Mouse (Mus musculus): ENCODE data around the gene Pck1. TPM values are rescaled to one million over a fixed set of nuclear protein-coding genes. Genes with fewer than 3 reads are reported as not detected.

Pck1 gene
- polyA plus RNA-seq, 1 experiment from 2014 or later, result not detected

DNA sequence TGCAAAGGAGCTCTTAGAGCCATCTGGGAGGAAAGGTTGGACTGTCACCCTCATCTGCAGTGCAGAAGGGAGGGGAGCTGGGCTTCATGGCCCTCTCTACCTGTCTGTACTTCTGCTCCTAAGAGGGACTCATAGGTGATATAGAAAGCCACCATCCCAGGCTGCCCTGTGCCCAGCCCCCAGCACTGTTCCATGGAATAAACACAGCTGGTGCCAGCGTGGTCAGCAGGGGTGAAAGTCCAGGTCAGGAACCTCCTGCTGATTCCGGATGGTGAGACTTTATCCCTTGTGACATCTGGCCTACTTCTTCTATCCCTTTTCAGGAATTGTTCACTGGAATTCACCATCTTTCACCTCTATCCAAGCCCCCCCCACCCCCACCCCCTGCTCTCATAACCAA, 17.2 kb downstream of the Pck1 start:
- Histone ChIP-seq H3K9me3 (no peaks in the 10 kb centered on the region), H3K27me3 (ENCODE audit: insufficient read depth, poor library complexity, severe bottlenecking) (peaks cover 43% of the 10 kb centered on the region), H3K4me3 (no peak overlapping the region), H3K36me3 (no peaks in the 10 kb centered on the region), H3K27ac (peak overlapping the region; percentile 95; the same call in 1 of the 2 replicates), H3K4me1 (replicated peaks) (peaks cover 60% of the 10 kb centered on the region)
- DNase-seq (ENCODE audit: low spot score), result no peak
- 54% methylated on average over 2 of the region's 2 CpGs for WGBS

DNA sequence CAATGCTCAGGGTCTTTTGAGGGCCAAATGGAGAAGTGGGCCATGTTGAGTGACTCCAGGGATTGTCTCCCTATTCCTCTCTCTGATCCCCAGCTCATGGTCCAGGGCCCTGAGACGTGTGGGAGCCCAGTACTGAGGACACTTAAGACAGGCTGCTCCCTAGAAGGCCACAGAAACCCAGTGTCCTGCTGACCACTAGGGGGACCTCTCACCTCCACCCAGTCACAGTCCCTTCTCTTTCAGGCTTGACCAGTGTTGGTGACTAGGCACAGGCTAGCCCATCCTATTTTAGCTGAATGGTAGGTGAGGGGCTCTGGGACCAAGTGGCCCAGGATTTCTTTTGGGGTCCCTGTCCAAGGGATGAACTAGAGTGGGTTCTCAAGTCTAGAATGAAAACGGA, 17.9 kb downstream of the Pck1 start:
- H3K9me3 ChIP-seq, result peaks cover 5% of the 10 kb centered on the region
- peaks cover 60% of the 10 kb centered on the region for H3K4me1 ChIP-seq (replicated peaks)
- 51% methylated on average over 2 of the region's 2 CpGs for WGBS
- peak overlapping the region; percentile 95 for H3K27ac ChIP-seq
- DNase-seq (ENCODE audit: low spot score), result no peak
- H3K4me3 ChIP-seq, result no peak overlapping the region
- peaks cover 43% of the 10 kb centered on the region for H3K27me3 ChIP-seq (ENCODE audit: insufficient read depth, poor library complexity, severe bottlenecking)
- H3K36me3 ChIP-seq, result no peaks in the 10 kb centered on the region

DNA sequence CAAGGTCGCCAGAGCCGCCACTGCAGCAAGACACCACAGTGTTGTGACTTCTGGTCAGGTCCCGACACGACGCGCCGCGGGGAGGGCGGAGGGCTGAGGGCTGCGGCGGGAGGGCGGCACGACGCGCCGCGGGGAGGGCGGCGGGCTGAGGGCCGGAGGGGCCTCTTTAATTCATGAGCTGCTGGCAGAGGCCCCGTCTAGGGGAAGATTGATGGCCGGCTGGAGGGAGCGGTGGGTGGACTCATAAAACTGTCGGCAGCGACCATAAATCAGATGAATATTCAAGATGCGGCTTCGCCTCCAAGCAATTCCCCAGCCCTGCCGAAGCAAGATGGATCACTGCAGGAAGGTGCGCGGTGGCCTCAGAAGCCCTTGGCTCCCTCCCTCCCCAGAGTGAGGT, 18.6 kb downstream of the Pck1 start:
- Histone ChIP-seq H3K27ac (peak overlapping the region; percentile 95), H3K4me1 (replicated peaks) (peaks cover 60% of the 10 kb centered on the region), H3K4me3 (peak overlapping the region; percentile 42), H3K9me3 (peaks cover 7% of the 10 kb centered on the region), H3K36me3 (no peaks in the 10 kb centered on the region), H3K27me3 (ENCODE audit: insufficient read depth, poor library complexity, severe bottlenecking) (peaks cover 43% of the 10 kb centered on the region)
- peak; percentile 76 for DNase-seq (ENCODE audit: low spot score)
- WGBS, result 2% methylated on average over 30 of the region's 30 CpGs

DNA sequence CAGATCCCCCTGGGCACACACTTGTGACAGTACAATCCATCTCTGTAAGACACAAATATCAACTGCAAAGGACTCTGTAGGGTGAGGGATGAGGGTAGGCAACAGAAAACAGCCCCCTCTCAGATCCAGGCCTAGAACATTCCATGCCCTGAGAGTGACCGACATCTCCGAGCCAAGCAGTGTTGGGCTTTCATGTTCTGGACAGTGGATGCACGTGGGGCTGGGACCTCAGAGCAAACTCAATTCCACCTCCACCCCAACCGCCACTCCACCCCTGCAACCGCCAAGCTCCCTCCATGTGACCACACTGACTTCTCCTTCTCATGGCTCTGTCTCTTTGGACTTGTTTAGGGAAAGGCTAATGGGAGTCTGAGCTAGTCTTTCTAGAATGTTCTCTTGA, 19.1 kb downstream of the Pck1 start:
- H3K36me3 ChIP-seq, result no peaks in the 10 kb centered on the region
- peaks cover 43% of the 10 kb centered on the region for H3K27me3 ChIP-seq (ENCODE audit: insufficient read depth, poor library complexity, severe bottlenecking)
- peaks cover 60% of the 10 kb centered on the region for H3K4me1 ChIP-seq (replicated peaks)
- DNase-seq (ENCODE audit: low spot score), result no peak
- H3K4me3 ChIP-seq, result peak overlapping the region; percentile 42; the same call in 1 of the 2 replicates
- 77% methylated on average over 5 of the region's 5 CpGs for WGBS
- H3K27ac ChIP-seq, result peak overlapping the region; percentile 95
- peaks cover 7% of the 10 kb centered on the region for H3K9me3 ChIP-seq

DNA sequence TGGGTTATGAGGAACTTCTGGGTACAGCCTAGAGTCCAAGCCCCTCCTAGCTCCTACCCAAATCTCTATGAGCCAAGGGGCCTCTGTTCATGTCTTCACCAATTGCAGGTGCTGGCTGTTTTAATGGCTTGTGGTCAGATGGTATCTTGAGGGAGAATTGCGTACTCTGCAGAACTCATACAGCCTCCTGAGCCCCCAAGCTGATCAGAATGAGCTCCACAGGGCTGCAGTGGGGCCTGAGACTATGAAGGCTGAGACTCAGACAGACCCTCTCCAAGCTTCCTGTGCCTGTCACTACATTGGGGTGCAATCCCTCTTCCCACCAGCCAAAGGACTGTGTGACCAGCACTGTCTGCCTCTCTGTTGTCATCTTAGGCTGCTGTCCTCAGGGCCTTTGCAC, 19.5 kb downstream of the Pck1 start:
- no peaks in the 10 kb centered on the region for H3K36me3 ChIP-seq
- peak overlapping the region; percentile 47; the same call in 1 of the 2 replicates for H3K4me3 ChIP-seq
- H3K9me3 ChIP-seq, result peaks cover 7% of the 10 kb centered on the region
- peak overlapping the region; percentile 95 for H3K27ac ChIP-seq
- H3K4me1 ChIP-seq (replicated peaks), result peaks cover 60% of the 10 kb centered on the region
- peaks cover 43% of the 10 kb centered on the region for H3K27me3 ChIP-seq (ENCODE audit: insufficient read depth, poor library complexity, severe bottlenecking)
- 100% methylated on average over 1 of the region's 1 CpGs for WGBS
- DNase-seq (ENCODE audit: low spot score), result no peak

DNA sequence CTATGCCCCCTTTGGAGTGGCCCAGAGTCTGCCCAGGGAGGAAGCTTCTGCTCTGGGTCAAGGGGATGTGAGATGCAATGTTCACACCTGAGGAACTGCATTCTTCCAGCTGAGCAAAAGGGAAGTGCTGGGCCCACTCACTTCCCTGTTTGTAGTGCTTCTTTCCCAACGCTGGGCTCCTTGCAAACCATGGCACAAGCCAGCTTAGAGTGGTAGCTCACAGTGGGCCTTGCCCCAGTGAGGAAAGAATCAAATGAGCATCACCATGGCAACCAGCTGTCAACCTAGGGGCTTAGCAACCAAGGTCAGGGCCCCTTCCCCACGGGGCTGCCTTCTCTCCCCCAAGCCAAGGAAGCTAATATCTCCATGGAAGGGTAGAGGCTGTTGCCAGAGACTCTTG, 20.2 kb downstream of the Pck1 start:
- peak overlapping the region; percentile 95 for H3K27ac ChIP-seq
- H3K4me3 ChIP-seq, result peak overlapping the region; percentile 47
- peaks cover 43% of the 10 kb centered on the region for H3K27me3 ChIP-seq (ENCODE audit: insufficient read depth, poor library complexity, severe bottlenecking)
- no peaks in the 10 kb centered on the region for H3K36me3 ChIP-seq
- 14% methylated on average over 2 of the region's 2 CpGs for WGBS
- peaks cover 60% of the 10 kb centered on the region for H3K4me1 ChIP-seq (replicated peaks)
- DNase-seq (ENCODE audit: low spot score), result peak; percentile 82
- H3K9me3 ChIP-seq, result peaks cover 7% of the 10 kb centered on the region

DNA sequence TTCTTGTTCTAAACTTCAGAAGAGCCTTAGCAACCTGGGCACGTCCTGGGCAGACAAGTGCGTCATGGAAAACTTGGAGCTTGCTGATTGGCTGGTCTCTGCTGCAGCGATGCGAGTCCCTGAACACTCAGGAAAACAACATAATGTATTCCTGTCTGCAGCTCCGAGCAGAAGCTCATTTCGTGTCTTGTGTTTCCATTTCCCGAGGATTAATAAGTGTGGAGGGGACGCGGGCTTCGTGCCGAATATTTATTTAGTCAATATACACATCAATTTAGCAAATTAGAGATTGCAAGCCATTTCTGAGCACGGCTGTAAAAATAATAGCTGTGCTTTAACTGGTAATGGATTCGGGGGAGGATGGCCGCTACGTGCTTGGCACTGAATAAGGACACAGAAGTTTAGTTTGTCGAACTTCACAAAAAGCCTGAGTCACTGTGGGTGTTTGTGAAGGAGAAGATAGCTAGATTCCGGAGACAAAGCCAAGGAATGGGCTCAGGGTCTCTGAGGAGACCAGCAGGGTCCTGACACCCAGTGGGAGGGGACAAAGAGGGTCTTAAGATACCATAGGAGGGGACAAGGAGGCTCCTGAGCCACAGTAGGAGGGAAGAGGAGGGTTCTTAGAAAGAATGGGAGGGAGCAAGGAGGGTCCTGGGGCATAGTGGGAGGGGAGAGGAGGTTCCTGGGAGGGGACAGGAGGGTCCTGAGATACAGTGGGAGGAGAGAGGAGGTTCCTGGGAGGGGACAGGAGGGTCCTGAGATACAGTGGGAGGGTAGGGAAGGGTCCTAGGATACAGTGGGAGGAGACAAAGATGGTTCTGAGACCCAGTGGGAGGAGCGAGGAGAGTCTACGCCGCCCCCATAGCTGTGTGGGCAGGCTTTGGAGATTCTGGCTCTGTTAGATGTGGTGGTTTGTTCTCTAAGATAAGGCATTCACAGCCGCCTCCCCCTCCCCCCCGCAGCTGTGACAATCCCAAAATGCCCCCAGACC, 21.0 kb downstream of the Pck1 start:
- 3% methylated on average over 22 of the region's 22 CpGs for WGBS
- H3K4me3 ChIP-seq, result peak overlapping the region; percentile 47

DNA sequence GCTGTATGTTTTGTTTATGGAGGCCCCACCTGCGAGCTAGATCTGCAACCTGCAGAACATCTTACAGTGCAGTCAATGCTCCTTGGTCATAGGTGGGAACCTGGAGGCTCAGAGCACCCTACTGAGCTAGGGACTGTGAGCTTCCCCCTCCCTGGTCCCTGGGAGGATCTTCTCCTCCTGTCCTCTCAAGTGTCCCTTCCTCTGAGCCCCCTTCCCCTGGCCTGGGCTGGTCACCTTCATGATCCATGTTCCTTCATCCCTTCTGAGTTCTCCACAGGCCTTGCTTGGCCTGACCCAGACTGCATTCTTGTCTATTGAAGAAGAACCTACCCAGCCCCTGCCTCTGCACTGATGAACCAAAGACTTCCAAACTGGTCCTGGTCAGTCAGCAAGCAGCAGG, 21.7 kb downstream of the Pck1 start:
- peak overlapping the region; percentile 47 for H3K4me3 ChIP-seq
- peak overlapping the region; percentile 95 for H3K27ac ChIP-seq
- H3K27me3 ChIP-seq (ENCODE audit: insufficient read depth, poor library complexity, severe bottlenecking), result peaks cover 36% of the 10 kb centered on the region
- peaks cover 7% of the 10 kb centered on the region for H3K9me3 ChIP-seq
- H3K36me3 ChIP-seq, result no peaks in the 10 kb centered on the region
- 62% methylated on average over 1 of the region's 1 CpGs for WGBS
- H3K4me1 ChIP-seq (replicated peaks), result peaks cover 51% of the 10 kb centered on the region
- no peak for DNase-seq (ENCODE audit: low spot score)

More for the DNA sequence above, 21.0 kb downstream of the Pck1 start:
- peaks cover 54% of the 10 kb centered on the region for H3K4me1 ChIP-seq (replicated peaks)
- H3K9me3 ChIP-seq, result peaks cover 7% of the 10 kb centered on the region
- peak; percentile 84 for DNase-seq (ENCODE audit: low spot score)
- H3K36me3 ChIP-seq, result no peaks in the 10 kb centered on the region
- H3K27ac ChIP-seq, result peak overlapping the region; percentile 95
- H3K27me3 ChIP-seq (ENCODE audit: insufficient read depth, poor library complexity, severe bottlenecking), result peaks cover 43% of the 10 kb centered on the region

DNA sequence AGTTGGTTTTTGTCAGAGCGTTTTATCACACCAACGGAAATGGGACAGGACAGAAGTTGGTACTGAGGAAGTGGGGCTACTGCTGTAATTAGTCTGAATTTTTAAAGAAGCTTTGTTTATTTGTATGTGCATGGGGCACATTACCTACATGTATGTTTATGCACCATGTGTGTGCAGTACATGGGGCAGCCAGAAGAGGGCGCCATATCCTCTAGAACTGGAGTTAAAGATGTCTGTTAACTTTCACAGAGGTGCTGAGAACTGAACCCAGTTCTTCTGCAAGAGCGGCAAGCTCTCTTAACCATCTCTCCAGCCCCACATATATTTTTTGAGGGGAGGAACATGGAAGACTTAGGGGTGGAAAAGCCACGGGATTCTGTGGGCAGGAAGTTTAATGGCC, 22.9 kb downstream of the Pck1 start:
- whole genome bisulfite sequencing, result 94% methylated on average over 5 of the region's 5 CpGs
- Histone ChIP-seq H3K4me3 (no peak overlapping the region), H3K27ac (no peak overlapping the region), H3K4me1 (replicated peaks) (peaks cover 42% of the 10 kb centered on the region), H3K27me3 (ENCODE audit: insufficient read depth, poor library complexity, severe bottlenecking) (peaks cover 24% of the 10 kb centered on the region), H3K9me3 (peaks cover 7% of the 10 kb centered on the region), H3K36me3 (no peaks in the 10 kb centered on the region)
- peak; percentile 1 for DNase-seq (ENCODE audit: low spot score)

DNA sequence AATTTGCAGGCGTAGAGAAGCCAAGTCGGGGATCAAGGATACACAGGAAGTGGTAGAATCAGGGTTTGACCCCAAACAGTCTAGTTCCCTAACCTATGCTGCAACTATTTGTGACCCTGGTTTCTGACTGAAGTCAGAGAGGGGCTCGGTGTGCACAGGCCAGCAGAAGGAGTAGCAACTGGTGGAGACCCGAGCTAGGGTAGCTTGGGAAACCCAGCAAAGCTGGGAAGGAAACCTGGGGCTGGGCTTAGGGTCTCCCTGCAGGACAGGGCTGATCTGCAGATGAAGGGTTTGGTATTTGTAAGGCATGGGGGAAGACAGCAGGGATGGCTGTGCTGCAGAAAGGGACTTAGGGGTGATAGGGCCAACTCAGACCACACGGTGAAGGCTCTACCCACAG, 24.6 kb downstream of the Pck1 start:
- Histone ChIP-seq H3K36me3 (no peaks in the 10 kb centered on the region), H3K27me3 (ENCODE audit: insufficient read depth, poor library complexity, severe bottlenecking) (peaks cover 8% of the 10 kb centered on the region), H3K4me1 (replicated peaks) (peaks cover 26% of the 10 kb centered on the region), H3K9me3 (peaks cover 7% of the 10 kb centered on the region), H3K4me3 (no peak overlapping the region), H3K27ac (no peak overlapping the region)
- 82% methylated on average over 5 of the region's 5 CpGs for WGBS
- DNase-seq (ENCODE audit: low spot score), result no peak

DNA sequence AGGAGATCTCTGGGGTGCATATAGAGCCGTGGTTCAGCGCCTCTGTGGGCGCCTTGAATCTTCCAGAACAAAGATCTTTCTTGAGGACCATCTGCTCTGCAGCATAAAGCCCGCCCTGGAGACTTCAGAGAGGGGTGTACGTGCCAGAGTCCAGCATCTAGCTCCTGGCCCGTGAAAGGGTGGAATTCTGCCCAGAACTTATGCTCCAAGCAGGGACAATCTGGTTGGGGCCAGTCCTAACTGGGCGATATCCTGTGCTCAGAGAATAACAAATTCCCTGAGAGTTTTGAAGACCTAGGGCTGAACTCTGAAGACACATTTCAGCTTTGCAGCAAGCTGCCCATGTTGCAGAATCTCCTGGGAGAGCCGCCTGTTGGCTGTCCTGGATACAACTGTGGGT, 25.1 kb downstream of the Pck1 start:
- 86% methylated on average over 8 of the region's 8 CpGs for WGBS
- H3K36me3 ChIP-seq, result no peaks in the 10 kb centered on the region
- peaks cover 7% of the 10 kb centered on the region for H3K9me3 ChIP-seq
- DNase-seq (ENCODE audit: low spot score), result peak; percentile 1
- H3K4me1 ChIP-seq (replicated peaks), result peaks cover 25% of the 10 kb centered on the region
- no peak overlapping the region for H3K4me3 ChIP-seq
- no peak overlapping the region for H3K27ac ChIP-seq
- peaks cover 6% of the 10 kb centered on the region for H3K27me3 ChIP-seq (ENCODE audit: insufficient read depth, poor library complexity, severe bottlenecking)

DNA sequence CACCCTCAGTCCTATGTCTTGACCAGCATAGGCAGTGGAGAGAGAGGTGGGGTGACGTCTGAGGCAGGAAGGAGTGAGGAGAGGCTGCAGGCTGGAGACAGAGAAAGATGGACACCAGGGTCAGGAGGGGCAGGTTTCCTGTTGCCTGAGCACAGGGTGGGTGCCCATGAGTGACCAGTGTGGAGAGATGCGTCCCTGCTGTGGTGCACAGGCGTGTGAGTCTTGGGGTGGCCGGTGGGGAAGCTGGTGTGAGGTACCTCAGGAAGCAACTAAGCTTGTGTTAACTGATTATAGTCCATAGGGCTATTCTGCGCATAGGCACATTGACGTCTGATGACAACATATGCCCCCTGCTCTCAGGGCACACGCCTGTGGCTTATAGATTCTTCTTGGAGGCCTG, 26.2 kb downstream of the Pck1 start:
- Histone ChIP-seq H3K4me3 (no peak overlapping the region), H3K4me1 (replicated peaks) (peaks cover 18% of the 10 kb centered on the region), H3K27ac (0 out of 2 replicates have a peak overlapping the region, but pooled peaks have one; percentile 29), H3K27me3 (ENCODE audit: insufficient read depth, poor library complexity, severe bottlenecking) (peaks cover 4% of the 10 kb centered on the region; the same call in 1 of the 2 replicates), H3K36me3 (no peaks in the 10 kb centered on the region), H3K9me3 (peaks cover 7% of the 10 kb centered on the region)
- DNase-seq (ENCODE audit: low spot score), result peak; percentile 1
- 84% methylated on average over 7 of the region's 7 CpGs for WGBS

DNA sequence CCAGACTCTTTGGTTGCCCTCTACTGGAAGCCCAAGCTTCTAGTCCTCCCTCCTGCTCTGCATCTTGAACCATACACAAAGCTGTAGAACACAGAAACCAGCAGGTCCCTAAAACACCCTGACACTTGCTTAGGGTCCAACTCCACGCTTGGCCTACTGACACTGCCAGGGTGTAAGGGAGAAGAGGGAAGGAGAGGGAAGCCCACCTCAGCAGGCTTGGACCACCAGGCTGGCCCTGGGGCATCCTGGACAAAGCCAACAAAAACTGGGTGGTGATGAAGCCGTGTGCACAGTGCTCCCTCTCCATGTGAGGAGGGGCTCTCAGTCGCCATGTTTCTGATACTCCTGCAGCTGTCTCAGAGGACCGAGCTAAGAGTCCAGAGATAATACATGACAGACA, 27.2 kb downstream of the Pck1 start:
- peak; percentile 1 for DNase-seq (ENCODE audit: low spot score)
- Histone ChIP-seq H3K4me1 (replicated peaks) (peaks cover 9% of the 10 kb centered on the region), H3K27ac (no peak overlapping the region), H3K4me3 (no peak overlapping the region), H3K36me3 (no peaks in the 10 kb centered on the region), H3K9me3 (peaks cover 7% of the 10 kb centered on the region), H3K27me3 (ENCODE audit: insufficient read depth, poor library complexity, severe bottlenecking) (peaks cover 9% of the 10 kb centered on the region; the same call in 1 of the 2 replicates)
- 79% methylated on average over 4 of the region's 4 CpGs for WGBS

Measured in hindbrain, embryonic 10.5 days (tissue).